Mouse (Mus musculus) intestine, postnatal 0 days (tissue): ENCODE measurements around the gene Ints5. TPM values are rescaled to one million over a fixed set of nuclear protein-coding genes. Genes with fewer than 3 reads are reported as not detected.

Experiments
- ATAC-seq: fragments of 200-750 bp; cut with Nextera tagmentation; 2 replicates; pipeline ENCODE4 v1.8.0; 2017; ENCODE audit warnings: mild to moderate bottlenecking, moderate TSS enrichment, moderate library complexity
- H3K27ac ChIP-seq: fragments of 300-500 bp; sonication (generic); 2 replicates; pipeline ENCODE4 v1.5.1; 2014; ENCODE audit warnings: mild to moderate bottlenecking, low read depth, low read length, moderate library complexity
- H3K27me3 ChIP-seq: fragments of 300-500 bp; sonication (generic); replicated peaks from 2 replicates; pipeline ENCODE4 v1.6.1; 2014; ENCODE audit warnings: low read length, mixed read lengths; ENCODE audit not compliant: control insufficient read depth, insufficient read depth
- H3K36me3 ChIP-seq: fragments of 300-500 bp; sonication (generic); 2 replicates; pipeline ENCODE4 v1.6.1; 2014; ENCODE audit warnings: mild to moderate bottlenecking, moderate library complexity; ENCODE audit not compliant: control insufficient read depth, insufficient read depth
- H3K4me1 ChIP-seq: fragments of 300-500 bp; sonication (generic); replicated peaks from 2 replicates; pipeline ENCODE4 v1.6.1; 2014; ENCODE audit warnings: antibody characterized with exemption, low read length, mixed read lengths; ENCODE audit not compliant: control insufficient read depth, insufficient read depth
- H3K4me2 ChIP-seq: fragments of 300-500 bp; sonication (generic); replicated peaks from 2 replicates; pipeline ENCODE4 v1.6.1; 2014; ENCODE audit warnings: low read depth, mild to moderate bottlenecking, moderate library complexity
- H3K4me3 ChIP-seq: fragments of 300-500 bp; sonication (generic); 2 replicates; pipeline ENCODE4 v1.5.1; 2014; ENCODE audit warnings: low read depth, low read length
- H3K9ac ChIP-seq: fragments of 300-500 bp; sonication (generic); 2 replicates; pipeline ENCODE4 v1.6.1; 2014; ENCODE audit warnings: mild to moderate bottlenecking, low read depth, low read length
- H3K9me3 ChIP-seq: fragments of 300-500 bp; sonication (generic); 2 replicates; pipeline ENCODE4 v1.6.1; 2016; ENCODE audit warnings: mixed run types; ENCODE audit not compliant: control insufficient read depth
- CTCF ChIP-seq: sonication (generic); IDR thresholded peaks from 2 replicates; pipeline ENCODE4 v1.5.1; 2016; ENCODE audit warnings: low read depth, mild to moderate bottlenecking, control low read depth, antibody characterized with exemption, moderate library complexity
- WGBS: fragments of 180-500 bp; shearing (Covaris S2); extraction: QIAGEN DNeasy Blood & Tissue Kit; methylation state at CpG from one replicate; pipeline ENCODE4 v1.1.7; 2014; 5-methylcytosine and 5-hydroxymethylcytosine counted together
- microRNA-seq: library from miRNA; unstranded; fragments of <30 nt; microRNA quantifications from one replicate; pipeline ENCODE4, GENCODE M21; 2016
- polyA plus RNA-seq: library from polyadenylated mRNA; unstranded; fragments of >200 nt; fragmentation: Nextera tagmentation; extraction: Ambion mirVana; gene quantifications from 2 replicates; pipeline ENCODE4 v1.2.1, GENCODE M21; 2015

The Ints5 gene
- polyA plus RNA-seq, 1 experiment from 2014 or later = 14.5 TPM

DNA sequence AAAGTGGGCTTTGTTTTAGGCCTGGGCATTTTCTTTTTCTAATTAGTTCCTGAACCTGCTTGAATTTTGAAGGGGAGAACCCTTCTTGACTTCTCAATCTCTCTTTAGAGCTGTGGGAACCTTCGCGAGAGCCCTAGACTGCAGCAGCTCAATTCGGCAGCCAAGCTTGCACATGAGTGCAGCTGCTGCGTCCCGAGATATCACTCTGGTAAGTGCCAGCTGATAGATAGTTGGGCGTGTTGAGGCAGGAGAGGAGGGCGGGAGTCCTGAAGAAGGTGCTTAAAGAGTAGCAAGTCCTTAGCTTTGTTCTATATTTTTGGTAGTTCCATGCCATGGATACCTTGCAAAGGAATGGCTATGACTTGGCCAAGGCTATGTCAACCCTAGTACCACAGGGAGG is 54.1 kb downstream of the Ints5 start:
- no peaks in the 10 kb centered on the region for H3K27me3 ChIP-seq
- no peak overlapping the region for H3K27ac ChIP-seq
- ATAC-seq = no peak
- no peaks in the 10 kb centered on the region for H3K9me3 ChIP-seq
- 87% methylated on average over 7 of the region's 7 CpGs for WGBS
- no peak overlapping the region for H3K9ac ChIP-seq
- H3K36me3 ChIP-seq = peaks cover 64% of the 10 kb centered on the region
- H3K4me3 ChIP-seq = no peak overlapping the region
- no peaks in the 10 kb centered on the region for H3K4me1 ChIP-seq
- no peak for TF ChIP-seq CTCF
- no peak overlapping the region for H3K4me2 ChIP-seq

Small RNA genes lying within 50 kb of the gene (microRNA-seq; reads per million reads assigned to microRNA genes)
- gene Mir5136 = not detected

Other genes starting within 250 kb of the Ints5 start
- 0.78 and 0.98 TPM in 2 replicates for gene Chrm1, start 229.2 kb upstream of the Ints5 start, polyA plus RNA-seq
- gene Slc3a2, start 169.6 kb upstream of the Ints5 start, polyA plus RNA-seq = 237 and 283 TPM in 2 replicates
- gene Wdr74, start 157.2 kb upstream of the Ints5 start, polyA plus RNA-seq = 32.8 and 33.4 TPM in 2 replicates
- gene 1700092M07Rik, start 152.3 kb upstream of the Ints5 start, polyA plus RNA-seq = 0.50 and 0.56 TPM in 2 replicates
- 83.4 and 89.2 TPM in 2 replicates for gene Stx5a, start 151.6 kb upstream of the Ints5 start, polyA plus RNA-seq
- 54.5 and 57.2 TPM in 2 replicates for gene Nxf1, start 135.9 kb upstream of the Ints5 start, polyA plus RNA-seq
- gene Tmem223, start 122.0 kb upstream of the Ints5 start, polyA plus RNA-seq = 136 and 137 TPM in 2 replicates
- gene Tmem179b, start 118.5 kb upstream of the Ints5 start, polyA plus RNA-seq = 93.5 and 97.4 TPM in 2 replicates
- gene Taf6l, start 106.6 kb upstream of the Ints5 start, polyA plus RNA-seq = 12.0 and 13.2 TPM in 2 replicates
- gene Polr2g, start 94.4 kb upstream of the Ints5 start, polyA plus RNA-seq = 114 and 115 TPM in 2 replicates
- 1.9 and 2.0 TPM in 2 replicates for gene Zbtb3, start 90.5 kb upstream of the Ints5 start, polyA plus RNA-seq
- gene Ttc9c, start 73.7 kb upstream of the Ints5 start, polyA plus RNA-seq = 18.2 and 19.9 TPM in 2 replicates
- 5.4 and 6.0 TPM in 2 replicates for gene Hnrnpul2, start 73.0 kb upstream of the Ints5 start, polyA plus RNA-seq
- gene AC129217.1, start 63.2 kb upstream of the Ints5 start, polyA plus RNA-seq = not detected in 2 replicates
- gene Bscl2, start 55.5 kb upstream of the Ints5 start, polyA plus RNA-seq = 43.2 and 47.2 TPM in 2 replicates
- gene Gng3, start 53.8 kb upstream of the Ints5 start, polyA plus RNA-seq = 9.4 and 10.9 TPM in 2 replicates
- gene Lrrn4cl, start 42.2 kb upstream of the Ints5 start, polyA plus RNA-seq = 2.2 TPM in 2 replicates
- 170 and 180 TPM in 2 replicates for gene Ubxn1, start 21.5 kb upstream of the Ints5 start, polyA plus RNA-seq
- 65.4 and 67.9 TPM in 2 replicates for gene Uqcc3, start 12.1 kb upstream of the Ints5 start, polyA plus RNA-seq
- gene Lbhd1, start 9.3 kb upstream of the Ints5 start, polyA plus RNA-seq = 44.1 and 44.6 TPM in 2 replicates
- not detected in 2 replicates for gene Gm49403, start 9.1 kb upstream of the Ints5 start, polyA plus RNA-seq
- gene 1810009A15Rik, start 4.2 kb upstream of the Ints5 start, polyA plus RNA-seq = 54.5 and 55.6 TPM in 2 replicates
- not detected in 2 replicates for gene Gm49416, start 4.1 kb upstream of the Ints5 start, polyA plus RNA-seq
- gene Ganab, start 5.1 kb downstream of the Ints5 start, polyA plus RNA-seq = 41.4 and 42.3 TPM in 2 replicates
- gene B3gat3, start 27.4 kb downstream of the Ints5 start, polyA plus RNA-seq = 36.6 and 37.5 TPM in 2 replicates
- gene Rom1, start 36.4 kb downstream of the Ints5 start, polyA plus RNA-seq = 6.3 and 6.7 TPM in 2 replicates
- gene Eml3, start 36.5 kb downstream of the Ints5 start, polyA plus RNA-seq = 12.0 and 13.6 TPM in 2 replicates
- gene Mta2, start 48.9 kb downstream of the Ints5 start, polyA plus RNA-seq = 53.1 and 54.1 TPM in 2 replicates
- 10.7 and 11.1 TPM in 2 replicates for gene Tut1, start 60.8 kb downstream of the Ints5 start, polyA plus RNA-seq
- 164 and 168 TPM in 2 replicates for gene Eef1g, start 74.0 kb downstream of the Ints5 start, polyA plus RNA-seq
- gene Ahnak, start 96.3 kb downstream of the Ints5 start, polyA plus RNA-seq = 26.2 and 30.1 TPM in 2 replicates
- gene Scgb1a1, start 195.0 kb downstream of the Ints5 start, polyA plus RNA-seq = not detected in 2 replicates
- gene Asrgl1, start 242.6 kb downstream of the Ints5 start, polyA plus RNA-seq = 2.5 and 3.2 TPM in 2 replicates